Mouse (Mus musculus): Measurements from ENCODE around the gene Igf2bp2.

DNA sequence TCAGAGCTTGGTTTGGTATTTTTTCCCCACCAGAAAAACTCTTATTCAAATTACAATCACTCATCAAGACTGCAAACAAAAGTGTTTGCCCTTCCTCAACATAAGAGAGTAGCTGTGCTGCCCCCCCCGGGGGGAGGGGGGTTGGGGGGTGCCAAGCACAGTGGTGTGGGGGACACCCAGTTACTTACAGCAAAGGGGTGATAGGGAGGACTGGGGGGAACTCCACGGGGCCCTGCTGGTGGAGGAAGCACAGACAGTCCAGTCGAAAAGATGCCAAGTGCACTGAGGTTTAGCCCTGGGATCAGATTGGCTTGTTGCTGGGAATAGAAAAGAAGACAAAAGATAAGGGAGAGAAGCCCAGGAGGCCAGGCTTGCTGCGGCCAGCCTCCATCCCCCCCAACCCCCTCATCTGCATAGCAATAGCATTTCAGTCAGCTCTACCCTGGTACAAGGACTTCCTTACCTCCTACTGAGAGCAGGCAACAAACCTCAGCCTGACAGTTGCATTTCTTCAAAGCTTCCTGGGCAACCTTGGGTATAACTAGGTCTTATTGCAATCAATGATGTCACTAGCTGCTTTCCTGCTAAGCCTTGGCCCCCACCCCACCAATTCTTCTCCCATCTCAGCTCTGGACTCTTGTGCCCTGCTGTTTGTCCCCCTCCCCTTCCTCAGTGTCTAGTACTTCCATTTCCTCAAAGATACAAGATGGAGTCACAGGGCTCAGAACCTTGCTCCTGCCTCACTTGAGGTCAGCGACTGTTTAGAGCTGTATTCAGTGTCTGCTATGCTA, 87.1 kb downstream of the Igf2bp2 start:
- TF ChIP-seq POLR2A (IDR thresholded peaks at IDR 0.05; ENCODE audit: control insufficient read depth, extremely low read depth, insufficient read depth, low read length, poor library complexity): no peak
- no peak for TF ChIP-seq CTCF (IDR thresholded peaks at IDR 0.05; ENCODE audit: borderline replicate concordance, control insufficient read depth, extremely low read depth, insufficient read depth, low read length, poor library complexity)
